Mouse (Mus musculus) ovary, adult 18-20 months (tissue): ENCODE measurements around the gene Svopl.

Experiments used
- DNase-seq: peaks from one replicate; pipeline ENCODE4 v3.0.0; 2022; ENCODE audit warnings: low spot score, mixed read lengths

Svopl gene

GRCm38 (mm10) chr6:38031924-38032540, 14.8 kb downstream of the Svopl start:
- DNase-seq = no peak

GRCm38 (mm10) chr6:38028205-38028604, 18.6 kb downstream of the Svopl start:
- DNase-seq = no peak

- no peak for DNase-seq
Observed at GRCm38 (mm10) chr6:38027771-38028170, 19.0 kb downstream of the Svopl start.

- DNase-seq = no peak
Observed at GRCm38 (mm10) chr6:38023284-38023683, 23.5 kb downstream of the Svopl start.

- no peak for DNase-seq
Observed at GRCm38 (mm10) chr6:38021406-38021805, 25.4 kb downstream of the Svopl start.

GRCm38 (mm10) chr6:38012829-38013228, 34.0 kb downstream of the Svopl start:
- no peak for DNase-seq

GRCm38 (mm10) chr6:38007459-38007858, 39.3 kb downstream of the Svopl start:
- DNase-seq = no peak

- no peak for DNase-seq
Observed at GRCm38 (mm10) chr6:37967386-37967785, 79.4 kb downstream of the Svopl start.

- DNase-seq = no peak
Observed at GRCm38 (mm10) chr6:37951306-37951705, 95.5 kb downstream of the Svopl start.

- DNase-seq = no peak
Observed at GRCm38 (mm10) chr6:37936498-37936897, 110.3 kb downstream of the Svopl start.
